Mouse (Mus musculus): ENCODE results near the gene Egfem1. TPM values are rescaled to one million over a fixed set of nuclear protein-coding genes. Genes with fewer than 3 reads are reported as not detected.

Egfem1 gene
- polyA plus RNA-seq, 1 experiment from 2014 or later, result 7.7 TPM

GRCm38 (mm10) chr3:29541477-29542079, 459.8 kb downstream of the Egfem1 start:
- peaks cover 3% of the 10 kb centered on the region; the same call in 1 of the 2 replicates for H3K4me1 ChIP-seq (ENCODE audit: control insufficient read depth, insufficient read depth, low read length)

GRCm38 (mm10) chr3:29544056-29544455, 462.2 kb downstream of the Egfem1 start:
- DNase-seq (no peak), ATAC-seq (ENCODE audit: low FRiP score, low TSS enrichment) (no peak)
- H3K9me3 ChIP-seq (ENCODE audit: control insufficient read depth, low read length), result no peaks in the 10 kb centered on the region
- WGBS, result 81% methylated on average over 1 of the region's 1 CpGs
- no peaks in the 10 kb centered on the region for H3K27me3 ChIP-seq (ENCODE audit: control insufficient read depth, insufficient read depth, low read length)
- no peak overlapping the region for H3K9ac ChIP-seq (replicated peaks; ENCODE audit: low read length)
- no peaks in the 10 kb centered on the region for H3K36me3 ChIP-seq (ENCODE audit: control insufficient read depth, insufficient read depth, low read length)
- no peak overlapping the region for H3K4me3 ChIP-seq (replicated peaks; ENCODE audit: low read depth, low read length)
- no peak overlapping the region for H3K27ac ChIP-seq (replicated peaks; ENCODE audit: low read depth, low read length)
- no peak overlapping the region for H3K4me2 ChIP-seq (ENCODE audit: low read length)
- peaks cover 3% of the 10 kb centered on the region; the same call in 1 of the 2 replicates for H3K4me1 ChIP-seq (ENCODE audit: control insufficient read depth, insufficient read depth, low read length)

More at GRCm38 (mm10) chr3:29541477-29542079, 459.8 kb downstream of the Egfem1 start:
- no peaks in the 10 kb centered on the region for H3K36me3 ChIP-seq (ENCODE audit: control insufficient read depth, insufficient read depth, low read length)
- H3K9ac ChIP-seq (replicated peaks; ENCODE audit: low read length), result no peak overlapping the region
- no peaks in the 10 kb centered on the region for H3K9me3 ChIP-seq (ENCODE audit: control insufficient read depth, low read length)
- H3K4me2 ChIP-seq (ENCODE audit: low read length), result no peak overlapping the region
- ATAC-seq (ENCODE audit: low FRiP score, low TSS enrichment), result peak; percentile 43; the same call in 1 of the 2 replicates
- H3K27ac ChIP-seq (replicated peaks; ENCODE audit: low read depth, low read length), result no peak overlapping the region
- H3K27me3 ChIP-seq (ENCODE audit: control insufficient read depth, insufficient read depth, low read length), result no peaks in the 10 kb centered on the region
- peak; percentile 37 for DNase-seq
- no peak overlapping the region for H3K4me3 ChIP-seq (replicated peaks; ENCODE audit: low read depth, low read length)
- 6% methylated on average over 1 of the region's 1 CpGs for WGBS

GRCm38 (mm10) chr3:29563171-29563570, 481.3 kb downstream of the Egfem1 start:
- no peak overlapping the region for H3K4me2 ChIP-seq (ENCODE audit: low read length)
- H3K4me3 ChIP-seq (replicated peaks; ENCODE audit: low read depth, low read length), result no peak overlapping the region
- H3K9me3 ChIP-seq (ENCODE audit: control insufficient read depth, low read length), result no peaks in the 10 kb centered on the region
- ATAC-seq (ENCODE audit: low FRiP score, low TSS enrichment) (no peak), DNase-seq (no peak)
- H3K27me3 ChIP-seq (ENCODE audit: control insufficient read depth, insufficient read depth, low read length), result no peaks in the 10 kb centered on the region
- 96% methylated on average over 1 of the region's 1 CpGs for WGBS
- H3K36me3 ChIP-seq (ENCODE audit: control insufficient read depth, insufficient read depth, low read length), result no peaks in the 10 kb centered on the region
- no peak overlapping the region for H3K27ac ChIP-seq (replicated peaks; ENCODE audit: low read depth, low read length)
- H3K4me1 ChIP-seq (ENCODE audit: control insufficient read depth, insufficient read depth, low read length), result no peaks in the 10 kb centered on the region
- no peak overlapping the region for H3K9ac ChIP-seq (replicated peaks; ENCODE audit: low read length)

- H3K27me3 ChIP-seq (ENCODE audit: control insufficient read depth, insufficient read depth, low read length), result no peaks in the 10 kb centered on the region
- 59% methylated on average over 5 of the region's 5 CpGs for WGBS
- no peaks in the 10 kb centered on the region for H3K9me3 ChIP-seq (ENCODE audit: control insufficient read depth, low read length)
- no peak overlapping the region for H3K9ac ChIP-seq (replicated peaks; ENCODE audit: low read length)
- H3K4me1 ChIP-seq (ENCODE audit: control insufficient read depth, insufficient read depth, low read length), result no peaks in the 10 kb centered on the region
- DNase-seq, result no peak
- H3K4me2 ChIP-seq (ENCODE audit: low read length), result no peak overlapping the region
- H3K36me3 ChIP-seq (ENCODE audit: control insufficient read depth, insufficient read depth, low read length), result no peaks in the 10 kb centered on the region
- H3K27ac ChIP-seq (replicated peaks; ENCODE audit: low read depth, low read length), result no peak overlapping the region
- no peak overlapping the region for H3K4me3 ChIP-seq (replicated peaks; ENCODE audit: low read depth, low read length)
- ATAC-seq (ENCODE audit: low FRiP score, low TSS enrichment), result no peak
Observed at GRCm38 (mm10) chr3:29578055-29578860, 496.4 kb downstream of the Egfem1 start.

GRCm38 (mm10) chr3:29582749-29583148, 500.9 kb downstream of the Egfem1 start:
- peak; percentile 31 for DNase-seq
- 65% methylated on average over 8 of the region's 8 CpGs for WGBS

GRCm38 (mm10) chr3:29602140-29602539, 520.3 kb downstream of the Egfem1 start:
- H3K4me1 ChIP-seq (ENCODE audit: control insufficient read depth, insufficient read depth, low read length), result 0 out of 2 replicates have a peak, but pooled peaks cover 6% of the 10 kb centered on the region
- peak; percentile 37 for DNase-seq
- no peaks in the 10 kb centered on the region for H3K36me3 ChIP-seq (ENCODE audit: control insufficient read depth, insufficient read depth, low read length)
- H3K4me3 ChIP-seq (replicated peaks; ENCODE audit: low read depth, low read length), result no peak overlapping the region
- no peak overlapping the region for H3K27ac ChIP-seq (replicated peaks; ENCODE audit: low read depth, low read length)
- H3K4me2 ChIP-seq (ENCODE audit: low read length), result no peak overlapping the region
- no peak for ATAC-seq (ENCODE audit: low FRiP score, low TSS enrichment)
- no peak overlapping the region for H3K9ac ChIP-seq (replicated peaks; ENCODE audit: low read length)
- H3K27me3 ChIP-seq (ENCODE audit: control insufficient read depth, insufficient read depth, low read length), result no peaks in the 10 kb centered on the region
- WGBS, result 53% methylated on average over 7 of the region's 7 CpGs
- no peaks in the 10 kb centered on the region for H3K9me3 ChIP-seq (ENCODE audit: control insufficient read depth, low read length)

More at GRCm38 (mm10) chr3:29582749-29583148, 500.9 kb downstream of the Egfem1 start:
- Histone ChIP-seq H3K4me1 (ENCODE audit: control insufficient read depth, insufficient read depth, low read length) (no peaks in the 10 kb centered on the region), H3K36me3 (ENCODE audit: control insufficient read depth, insufficient read depth, low read length) (no peaks in the 10 kb centered on the region), H3K27me3 (ENCODE audit: control insufficient read depth, insufficient read depth, low read length) (no peaks in the 10 kb centered on the region), H3K4me3 (replicated peaks; ENCODE audit: low read depth, low read length) (no peak overlapping the region), H3K4me2 (ENCODE audit: low read length) (no peak overlapping the region), H3K27ac (replicated peaks; ENCODE audit: low read depth, low read length) (no peak overlapping the region), H3K9ac (replicated peaks; ENCODE audit: low read length) (no peak overlapping the region), H3K9me3 (ENCODE audit: control insufficient read depth, low read length) (no peaks in the 10 kb centered on the region)
- no peak for ATAC-seq (ENCODE audit: low FRiP score, low TSS enrichment)

- peak; percentile 68; the same call in 1 of the 2 replicates for ATAC-seq (ENCODE audit: low FRiP score, low TSS enrichment)
- 5% methylated on average over 3 of the region's 3 CpGs for WGBS
- H3K4me3 ChIP-seq (replicated peaks; ENCODE audit: low read depth, low read length), result no peak overlapping the region
Observed at GRCm38 (mm10) chr3:29608713-29609112, 526.9 kb downstream of the Egfem1 start.

GRCm38 (mm10) chr3:29609174-29609573, 527.4 kb downstream of the Egfem1 start:
- H3K27ac ChIP-seq (replicated peaks; ENCODE audit: low read depth, low read length), result no peak overlapping the region
- H3K4me1 ChIP-seq (ENCODE audit: control insufficient read depth, insufficient read depth, low read length), result no peaks in the 10 kb centered on the region
- no peak overlapping the region for H3K9ac ChIP-seq (replicated peaks; ENCODE audit: low read length)
- DNase-seq, result no peak
- no peak overlapping the region for H3K4me2 ChIP-seq (ENCODE audit: low read length)
- H3K36me3 ChIP-seq (ENCODE audit: control insufficient read depth, insufficient read depth, low read length), result no peaks in the 10 kb centered on the region
- no peaks in the 10 kb centered on the region for H3K9me3 ChIP-seq (ENCODE audit: control insufficient read depth, low read length)
- 56% methylated on average over 2 of the region's 2 CpGs for WGBS
- no peaks in the 10 kb centered on the region for H3K27me3 ChIP-seq (ENCODE audit: control insufficient read depth, insufficient read depth, low read length)
- no peak for ATAC-seq (ENCODE audit: low FRiP score, low TSS enrichment)
- H3K4me3 ChIP-seq (replicated peaks; ENCODE audit: low read depth, low read length), result no peak overlapping the region

More at GRCm38 (mm10) chr3:29608713-29609112, 526.9 kb downstream of the Egfem1 start:
- Histone ChIP-seq H3K9me3 (ENCODE audit: control insufficient read depth, low read length) (no peaks in the 10 kb centered on the region), H3K9ac (replicated peaks; ENCODE audit: low read length) (no peak overlapping the region), H3K27ac (replicated peaks; ENCODE audit: low read depth, low read length) (peak overlapping the region; percentile 37; the same call in 1 of the 2 replicates), H3K27me3 (ENCODE audit: control insufficient read depth, insufficient read depth, low read length) (no peaks in the 10 kb centered on the region), H3K4me2 (ENCODE audit: low read length) (no peak overlapping the region), H3K36me3 (ENCODE audit: control insufficient read depth, insufficient read depth, low read length) (no peaks in the 10 kb centered on the region), H3K4me1 (ENCODE audit: control insufficient read depth, insufficient read depth, low read length) (no peaks in the 10 kb centered on the region)
- peak; percentile 46 for DNase-seq
